Mouse (Mus musculus): ENCODE results near the gene Slc4a11.
"Not testable (repeated sequence)": the region's sequence is repeated elsewhere in the genome, so short reads cannot be mapped to it uniquely, and the experiment has no call there.

Slc4a11 gene

DNA sequence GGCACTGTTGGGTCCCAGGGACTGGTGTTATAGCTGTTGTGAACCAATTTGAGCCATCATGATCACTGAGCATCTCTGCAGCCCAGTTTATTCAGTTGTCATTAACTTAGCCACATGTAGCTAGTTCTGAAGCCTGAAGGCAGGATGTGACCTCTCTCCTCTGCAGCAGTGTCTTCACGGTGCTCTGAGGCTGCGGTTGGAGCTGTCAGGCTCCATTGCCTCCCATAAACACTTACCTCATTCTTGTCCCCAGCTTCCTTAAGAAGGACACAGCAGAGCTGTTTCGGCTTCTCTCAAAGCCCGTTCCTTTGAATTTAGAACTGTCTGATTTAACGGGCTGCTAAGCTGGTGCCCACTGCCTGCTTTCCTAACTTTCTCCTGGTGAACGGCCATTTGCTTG lies 17.4 kb downstream of the Slc4a11 start:
- in situ Hi-C loops (cut with MboI, MseI): loop anchor here (5.0 kb wide), 1 partner anchor 52 kb away; no protein-coding TSS in a partner anchor

DNA sequence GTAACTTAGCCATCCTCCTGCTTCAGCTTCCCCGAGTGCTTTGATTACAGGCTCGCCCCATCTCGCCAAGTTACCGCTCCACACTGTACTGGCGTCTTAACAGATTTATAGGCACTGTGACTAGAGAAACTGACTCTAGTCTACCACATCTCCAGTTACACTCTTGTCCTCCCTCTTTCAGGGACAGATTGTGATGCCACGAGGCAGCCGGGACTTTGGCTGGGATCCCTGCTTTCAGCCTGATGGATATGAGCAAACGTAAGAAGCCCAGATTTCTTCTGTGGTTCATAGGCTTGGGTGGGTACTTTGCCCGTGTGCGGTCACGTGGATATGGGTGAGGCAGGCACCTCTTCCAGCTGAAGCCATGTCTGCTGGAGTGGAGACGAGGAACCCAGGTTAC lies 18.2 kb downstream of the Slc4a11 start:
- in situ Hi-C loops (cut with MboI, MseI): loop anchor here (5.0 kb wide), 1 partner anchor 53 kb away; no protein-coding TSS in a partner anchor

DNA sequence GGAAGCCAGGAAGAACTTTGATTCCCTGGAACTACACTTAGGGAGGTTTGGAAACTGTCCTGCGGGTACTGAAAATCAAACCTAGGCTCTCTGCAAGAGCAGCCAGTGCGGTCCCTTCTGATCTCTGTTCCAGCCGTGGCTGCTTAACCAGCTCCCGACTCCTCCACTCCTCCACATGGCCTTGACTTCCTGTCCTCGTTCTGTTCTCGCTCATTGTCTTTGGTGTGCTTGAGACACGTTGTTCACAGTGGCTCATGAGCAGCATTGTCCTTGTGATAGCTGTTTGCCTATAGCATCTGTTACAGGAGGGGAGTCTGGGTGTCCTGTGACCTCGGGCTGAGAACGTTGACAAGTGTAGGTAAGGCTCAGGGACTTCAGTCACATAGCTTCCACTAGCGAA lies 20.1 kb downstream of the Slc4a11 start:
- in situ Hi-C loops (cut with MboI, MseI): loop anchor here (5.0 kb wide), 1 partner anchor 55 kb away; no protein-coding TSS in a partner anchor

DNA sequence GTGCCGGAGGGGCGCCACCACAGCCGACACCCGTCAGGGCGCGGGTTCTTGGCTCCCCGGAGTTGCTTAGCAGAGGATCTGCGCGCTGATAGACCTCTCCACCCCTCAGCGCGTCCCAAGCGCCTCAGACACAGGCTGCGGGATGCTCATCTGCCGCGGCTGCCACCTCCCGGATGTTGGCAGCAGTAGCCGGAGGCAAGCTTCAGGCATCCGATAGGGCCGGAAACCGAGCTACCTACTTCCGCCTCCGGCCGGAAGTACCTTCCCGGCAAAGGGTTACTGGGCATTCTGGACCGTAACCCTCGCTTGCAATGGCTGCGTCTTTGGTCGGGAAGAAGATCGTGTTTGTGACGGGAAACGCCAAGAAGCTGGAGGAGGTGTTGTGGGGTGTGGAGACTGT lies 29.8 kb downstream of the Slc4a11 start, which contains the start of gene Itpa:
Gene Itpa, plus strand, starts transcription at position 52 of the 400 bp plus-strand sequence.
- in situ Hi-C loops (cut with MboI, MseI): no loop called here

DNA sequence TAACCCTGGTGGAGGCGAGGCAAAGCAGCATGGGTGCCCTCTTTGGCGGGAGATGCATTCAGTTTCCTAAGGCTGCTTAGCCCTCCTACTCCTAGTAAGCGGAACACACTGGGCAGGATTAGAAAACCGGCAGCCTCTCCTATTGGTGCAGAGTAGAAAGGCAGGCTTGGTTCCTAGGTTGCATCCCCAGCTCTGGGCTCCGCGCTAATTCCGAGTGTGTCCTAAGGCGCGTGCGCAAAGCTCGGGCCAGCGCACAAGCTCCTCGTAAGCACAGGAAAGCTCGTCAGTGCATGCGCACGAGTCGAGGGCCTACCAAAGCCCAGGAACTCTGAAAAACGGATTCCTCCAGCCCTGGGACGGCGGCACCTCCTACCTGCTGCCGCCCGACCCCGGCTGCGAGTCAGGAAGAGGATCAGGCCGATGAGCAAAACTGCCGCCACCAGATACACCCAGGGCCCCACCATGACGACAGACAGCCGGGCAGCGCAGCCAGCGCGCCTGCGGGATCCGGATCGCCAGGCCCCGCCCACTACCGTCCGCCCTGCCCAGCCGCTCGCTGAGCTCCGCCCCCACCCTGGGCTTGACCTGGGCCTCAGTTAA lies 33.1 kb downstream of the Slc4a11 start, which contains the start of gene Ddrgk1:
Gene Ddrgk1, minus strand, starts transcription at position 558 of the 600 bp plus-strand sequence.
- in situ Hi-C loops (cut with MboI, MseI): no loop called here

DNA sequence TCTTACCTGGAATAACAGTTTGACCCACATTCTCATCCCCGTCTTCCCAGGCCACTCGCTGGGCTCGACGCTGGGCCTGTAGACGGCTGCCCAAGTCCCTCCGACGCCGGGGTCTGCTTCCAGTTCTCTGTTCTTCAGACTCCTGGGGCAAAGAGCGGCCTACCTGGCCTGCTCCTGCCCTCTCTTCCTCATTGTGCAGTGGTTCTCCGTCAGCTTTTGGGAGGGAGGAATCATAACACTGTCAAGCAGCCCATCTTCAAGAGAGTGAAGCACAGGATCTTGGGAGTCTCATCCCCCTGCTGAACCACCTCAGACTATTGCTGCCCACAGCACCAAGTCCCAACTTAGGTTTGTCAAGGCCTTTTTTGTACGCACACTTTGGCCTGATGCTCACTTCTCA lies 34.0 kb downstream of the Slc4a11 start:
- in situ Hi-C loops (cut with MboI, MseI): no loop called here

DNA sequence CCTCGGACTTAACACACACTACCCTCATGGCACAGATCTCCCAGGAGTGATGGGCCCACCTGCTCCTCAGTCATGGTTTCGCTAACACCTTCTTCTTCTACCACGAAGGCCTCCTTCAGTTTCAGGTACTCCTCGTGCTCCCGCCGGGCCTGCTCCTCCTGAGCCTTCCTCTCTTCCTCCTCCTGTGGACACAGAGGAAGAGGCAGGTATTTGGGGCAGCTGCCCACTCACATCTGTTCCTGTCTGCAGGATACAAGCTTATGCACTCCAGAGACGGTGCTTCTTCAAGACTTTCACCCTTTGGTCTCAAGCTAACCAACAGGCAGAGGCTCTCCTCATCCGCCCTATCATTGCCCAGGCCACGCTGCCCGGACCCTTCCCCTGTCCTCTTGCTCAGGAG lies 38.8 kb downstream of the Slc4a11 start:
- in situ Hi-C loops (cut with MboI, MseI): no loop called here

DNA sequence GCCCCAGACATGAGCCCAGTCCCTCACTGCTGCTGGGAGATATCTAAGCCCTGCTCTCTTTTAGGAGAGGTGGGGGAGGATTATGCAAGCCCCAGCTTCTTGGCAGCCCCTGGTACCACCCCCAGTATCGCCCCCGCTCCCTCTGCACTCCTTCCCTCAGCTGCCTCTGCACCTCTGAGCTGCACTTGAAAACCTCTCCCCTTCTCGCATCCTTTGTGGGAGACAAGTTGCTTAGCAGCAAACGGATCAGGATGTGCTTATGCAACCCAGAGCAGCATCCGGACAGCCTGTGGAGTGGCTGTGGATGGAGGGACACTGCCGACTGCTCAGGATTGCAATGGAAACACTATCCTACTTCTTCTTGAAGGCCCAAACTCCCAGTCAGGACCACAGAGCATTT lies 39.8 kb downstream of the Slc4a11 start:
- in situ Hi-C loops (cut with MboI, MseI): no loop called here

DNA sequence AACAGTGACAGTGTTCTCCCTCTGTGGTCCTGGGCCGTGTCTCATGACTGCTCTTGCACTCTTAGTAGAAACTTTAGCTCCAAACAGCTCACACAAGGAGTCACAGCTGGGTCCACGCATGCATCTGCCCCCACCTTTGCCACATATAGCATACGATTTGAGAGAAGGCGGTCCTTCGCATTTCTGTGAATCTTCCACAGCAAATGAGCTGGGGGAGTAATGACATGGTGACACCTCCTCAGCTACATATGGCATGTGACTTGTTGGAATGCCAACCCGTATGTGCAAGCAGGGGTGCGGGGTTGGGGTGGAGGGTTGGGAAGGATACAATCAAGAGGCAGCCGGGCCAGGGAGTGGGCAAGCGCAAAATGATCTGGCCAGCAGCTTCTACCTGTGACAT lies 40.8 kb downstream of the Slc4a11 start:
- in situ Hi-C loops (cut with MboI, MseI): no loop called here

DNA sequence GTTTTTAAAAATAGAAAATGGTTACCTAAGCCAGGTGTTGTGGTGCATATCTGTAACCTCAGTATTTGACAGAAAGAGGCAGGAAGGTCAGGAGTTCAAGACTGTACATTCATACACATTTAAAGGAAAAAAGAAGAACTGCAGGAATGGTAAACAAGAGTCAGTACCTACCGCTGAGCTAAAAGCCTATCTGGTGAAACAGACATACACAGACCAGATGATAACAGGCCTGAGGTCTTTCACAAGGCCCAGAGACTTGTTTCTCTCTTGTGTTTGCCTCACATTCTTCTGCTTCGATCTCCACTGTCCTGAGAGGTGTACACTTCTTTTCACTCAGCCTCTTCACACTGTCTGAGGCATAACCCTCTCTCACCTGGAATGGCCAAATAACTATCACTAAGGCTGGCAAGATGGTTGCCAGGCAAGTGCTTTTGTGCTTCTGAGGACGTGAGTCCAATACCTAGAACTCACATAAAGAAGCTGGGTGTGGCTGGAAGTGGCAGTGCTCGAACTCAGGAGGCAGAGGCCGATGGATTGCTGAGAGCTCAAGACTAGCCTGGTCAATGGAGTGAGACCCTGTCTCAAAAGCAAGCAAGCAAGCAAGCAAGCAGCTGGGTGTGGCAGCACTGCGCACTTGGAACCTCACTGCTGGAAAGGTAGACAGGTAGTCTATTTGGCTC lies 41.5 kb downstream of the Slc4a11 start:
- in situ Hi-C loops (cut with MboI, MseI): no loop called here

DNA sequence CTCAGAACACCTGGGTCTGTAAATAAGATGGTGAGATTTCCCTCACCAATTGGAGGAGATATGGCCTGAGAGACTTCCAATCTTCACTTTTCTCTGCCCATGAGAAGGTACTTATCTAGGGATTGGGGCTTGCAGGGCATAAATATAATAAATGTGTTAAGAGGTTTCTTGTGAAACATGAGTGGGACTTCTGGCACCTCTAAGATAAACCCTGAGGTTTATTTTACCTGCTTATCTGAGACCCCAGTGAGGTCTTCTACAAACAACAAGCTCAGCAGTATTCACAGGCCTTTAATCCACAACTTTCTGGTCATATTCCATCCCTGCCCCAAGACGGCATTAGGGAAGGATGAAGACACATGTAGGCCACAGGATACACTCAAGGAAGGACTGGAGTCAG lies 43.6 kb downstream of the Slc4a11 start:
- in situ Hi-C loops (cut with MboI, MseI): no loop called here

DNA sequence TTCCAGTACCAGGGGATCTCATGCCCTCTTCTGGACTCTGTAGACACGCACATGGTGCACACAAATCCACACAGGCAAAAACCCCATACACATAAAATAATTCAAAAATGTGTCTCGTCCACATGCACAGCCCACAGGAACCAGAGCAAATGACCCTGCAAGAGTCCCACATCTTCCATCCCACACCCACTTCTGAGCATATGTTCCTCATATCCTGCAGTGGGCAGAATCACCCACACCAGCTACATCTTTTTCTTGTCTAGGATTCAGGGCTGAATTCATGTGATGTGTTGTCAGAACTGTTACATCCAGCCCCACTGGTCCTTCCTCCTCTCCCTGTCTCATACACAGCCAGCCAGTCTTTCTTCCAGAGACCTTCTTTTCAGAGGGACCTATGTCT lies 44.0 kb downstream of the Slc4a11 start:
- in situ Hi-C loops (cut with MboI, MseI): no loop called here

DNA sequence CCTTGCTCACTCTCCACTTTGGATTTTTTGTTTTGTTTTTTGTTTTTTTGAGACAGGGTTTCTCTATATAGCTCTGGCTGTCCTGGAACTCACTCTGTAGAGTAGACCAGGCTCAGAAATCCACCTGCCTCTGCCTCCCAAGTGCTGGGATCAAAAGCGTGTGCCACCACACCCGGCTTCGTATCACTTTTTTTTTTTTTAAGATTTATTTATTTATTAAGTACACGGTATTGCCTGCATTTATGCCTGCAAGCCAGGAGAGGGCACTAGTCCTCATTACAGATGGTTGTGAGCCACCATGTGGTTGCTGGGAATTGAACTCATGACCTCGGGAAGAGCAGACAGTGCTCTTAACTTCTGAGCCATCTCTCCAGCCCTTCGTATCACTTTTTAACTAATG lies 48.3 kb downstream of the Slc4a11 start:
- in situ Hi-C loops (cut with MboI, MseI): not testable (repeated sequence)

DNA sequence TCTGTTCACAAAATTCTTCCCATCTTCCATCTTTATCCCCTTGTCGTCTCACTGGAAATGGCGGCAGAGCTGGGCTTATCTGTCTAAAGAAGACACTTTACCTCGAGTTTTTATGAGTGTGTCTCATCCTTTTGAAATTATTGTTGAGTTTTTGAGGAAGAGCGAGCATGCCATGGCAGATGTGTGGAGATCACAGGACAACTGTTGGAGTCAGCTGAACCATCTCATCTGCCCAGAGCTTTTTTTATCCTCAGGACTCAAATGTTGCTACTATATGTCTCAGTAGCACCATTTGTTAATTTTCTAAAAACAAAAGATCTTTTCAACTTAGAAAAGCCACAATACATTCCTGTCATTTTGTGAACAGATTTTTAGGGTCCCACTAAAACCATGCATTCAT lies 52.1 kb downstream of the Slc4a11 start:
- in situ Hi-C loops (cut with MboI, MseI): no loop called here

DNA sequence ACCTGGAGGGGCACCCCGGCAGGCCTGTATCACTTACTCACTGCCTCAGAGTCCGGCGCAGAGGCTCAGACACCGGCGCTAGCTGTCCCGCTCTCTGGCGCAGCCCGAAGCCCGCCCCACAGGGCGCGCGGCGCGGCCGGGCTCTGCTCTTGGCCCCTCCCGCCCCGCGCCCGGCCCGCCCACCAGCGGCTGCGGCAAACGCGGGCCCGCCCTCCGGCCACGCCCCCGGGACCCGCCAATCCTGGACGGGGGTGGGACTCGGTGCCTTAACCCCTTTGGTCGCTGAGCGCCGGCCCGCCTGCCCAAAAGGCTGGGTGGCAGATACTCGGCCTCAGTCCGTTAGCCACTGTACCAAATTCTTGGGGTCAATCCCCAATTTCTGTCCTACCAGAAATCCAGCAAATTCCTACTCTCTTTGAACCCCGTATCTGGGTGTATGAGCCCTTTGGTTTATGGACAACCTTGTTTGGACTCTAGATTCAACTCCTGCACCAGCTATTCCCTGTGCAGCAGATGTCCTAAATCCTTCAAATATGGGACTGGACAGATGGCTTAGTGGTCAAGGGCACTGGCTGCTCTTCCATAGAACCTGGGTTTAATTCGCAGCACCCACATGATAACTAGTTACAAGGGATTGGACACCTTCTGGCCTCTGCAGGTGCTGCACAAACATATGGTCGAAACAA lies 54.5 kb downstream of the Slc4a11 start, which contains the start of gene Lzts3:
Gene Lzts3, minus strand, starts transcription at position 120 of the 686 bp plus-strand sequence.
- in situ Hi-C loops (cut with MboI, MseI): no loop called here

DNA sequence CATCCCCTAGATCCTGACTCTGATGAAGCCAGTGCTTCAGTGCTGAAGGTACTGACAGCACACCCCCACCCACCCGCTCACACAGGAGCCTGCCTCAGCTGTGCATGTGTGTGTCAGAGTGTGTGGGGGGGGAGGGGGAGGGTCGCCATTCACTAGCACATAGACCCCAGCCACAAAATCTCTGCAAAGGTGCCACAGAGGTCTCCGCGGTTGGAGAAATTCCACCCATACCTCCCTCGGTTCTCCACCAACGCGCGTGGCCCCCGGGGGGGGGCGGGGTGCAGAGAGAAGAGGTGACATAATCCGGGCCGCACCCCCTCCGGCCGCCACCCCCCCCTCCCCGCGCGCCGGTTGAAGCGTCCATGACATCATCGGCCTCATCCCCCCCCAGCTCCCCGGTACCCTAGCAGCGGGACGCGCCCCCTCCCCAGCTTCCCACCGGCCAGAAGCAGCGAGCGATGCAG lies 55.1 kb downstream of the Slc4a11 start:
- in situ Hi-C loops (cut with MboI, MseI): no loop called here

DNA sequence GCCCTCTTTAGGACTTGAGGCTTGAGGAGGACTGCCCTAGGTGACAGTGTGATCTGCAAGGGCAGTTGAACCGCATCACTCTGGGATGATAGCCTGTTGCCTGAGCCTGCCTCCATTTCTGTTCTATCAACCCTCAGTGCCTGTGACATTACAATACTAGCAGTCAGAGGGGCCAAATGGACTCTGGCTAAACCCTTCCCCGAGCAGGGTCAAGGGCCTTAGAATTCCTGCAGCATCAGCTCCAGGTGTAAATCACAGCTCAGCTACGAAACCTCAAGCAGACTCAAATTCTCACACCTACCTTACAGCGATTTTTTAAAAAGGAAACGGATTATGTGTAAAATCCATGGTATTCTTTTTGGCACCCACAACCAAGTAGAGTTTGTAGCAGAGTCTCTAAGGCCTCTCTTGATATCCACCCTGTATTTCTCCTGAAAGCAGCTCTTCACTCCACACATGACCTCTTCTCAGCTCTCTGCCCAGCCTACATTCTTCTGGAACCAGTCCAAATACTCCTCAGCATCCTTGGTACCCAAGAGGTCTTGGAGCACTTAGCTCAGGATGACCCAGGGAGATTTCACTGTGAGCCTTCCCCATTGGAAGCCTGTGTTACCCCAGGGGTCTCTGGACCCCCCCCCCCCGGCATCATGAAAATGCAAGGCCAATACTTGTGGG lies 55.8 kb downstream of the Slc4a11 start:
- in situ Hi-C loops (cut with MboI, MseI): no loop called here

DNA sequence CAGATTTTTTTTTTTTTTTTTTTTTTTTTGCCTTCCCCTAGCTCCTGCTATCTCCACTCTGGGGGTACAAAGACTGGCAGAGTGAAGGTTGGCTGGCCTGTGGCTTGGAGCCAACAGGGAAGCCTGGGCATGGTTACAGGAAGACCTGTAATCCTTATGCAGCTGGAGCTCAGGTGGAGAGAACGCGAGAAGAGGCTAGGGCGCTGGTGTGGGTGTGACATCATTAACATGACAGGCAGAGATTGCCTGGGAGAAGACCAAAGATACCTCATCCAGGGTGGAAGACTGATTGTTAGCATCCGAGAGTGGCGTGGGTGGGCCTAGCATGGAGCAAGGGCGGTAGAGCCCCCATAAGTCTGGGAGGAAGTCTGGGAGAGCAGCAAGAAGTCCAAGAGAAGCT lies 58.0 kb downstream of the Slc4a11 start:
- in situ Hi-C loops (cut with MboI, MseI): no loop called here

DNA sequence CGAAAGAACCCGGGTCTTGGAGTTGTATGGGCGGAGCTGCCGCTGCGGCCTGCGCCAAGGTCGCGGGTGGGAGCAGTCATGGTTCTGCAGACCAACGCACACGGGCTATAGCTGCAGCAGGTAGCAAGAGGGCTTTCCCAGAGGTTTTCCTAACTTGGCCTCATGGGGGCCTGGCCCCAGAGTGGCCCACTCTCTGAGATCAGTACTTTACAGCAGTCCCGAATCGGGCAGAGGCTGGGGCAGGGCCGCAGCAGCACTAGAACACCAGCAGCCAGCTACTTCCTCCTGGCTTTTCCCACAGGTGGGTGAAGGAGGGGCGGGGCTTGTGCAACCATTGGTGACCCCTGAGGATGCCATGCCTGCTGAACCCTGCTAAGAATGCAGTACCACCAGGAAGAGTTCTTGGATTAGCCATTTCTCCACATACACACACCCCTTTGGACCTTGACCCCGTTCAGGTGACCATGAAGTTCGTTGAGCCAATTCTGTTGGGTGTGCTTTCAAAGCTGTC lies 59.2 kb downstream of the Slc4a11 start:
- in situ Hi-C loops (cut with MboI, MseI): no loop called here

DNA sequence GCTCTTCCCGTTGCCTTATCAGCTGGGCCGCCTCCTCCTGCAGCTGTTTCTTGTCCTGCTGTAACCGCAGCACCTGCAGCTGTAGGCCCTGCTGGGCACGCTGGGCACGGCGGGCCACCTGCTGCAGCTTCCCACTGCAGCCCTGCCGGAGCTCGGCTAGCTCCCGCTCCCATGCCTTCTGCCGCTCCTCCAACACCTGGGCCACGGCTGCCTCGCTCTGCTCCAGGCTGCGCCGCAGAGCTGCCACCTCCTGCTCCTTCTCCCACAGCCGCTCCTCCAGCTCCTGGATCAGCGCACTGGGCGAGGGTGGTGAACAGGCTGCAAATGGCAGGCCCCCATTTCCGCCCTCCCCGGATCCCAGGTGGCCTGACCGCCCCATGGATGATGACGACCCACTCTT lies 61.5 kb downstream of the Slc4a11 start:
- in situ Hi-C loops (cut with MboI, MseI): no loop called here

DNA sequence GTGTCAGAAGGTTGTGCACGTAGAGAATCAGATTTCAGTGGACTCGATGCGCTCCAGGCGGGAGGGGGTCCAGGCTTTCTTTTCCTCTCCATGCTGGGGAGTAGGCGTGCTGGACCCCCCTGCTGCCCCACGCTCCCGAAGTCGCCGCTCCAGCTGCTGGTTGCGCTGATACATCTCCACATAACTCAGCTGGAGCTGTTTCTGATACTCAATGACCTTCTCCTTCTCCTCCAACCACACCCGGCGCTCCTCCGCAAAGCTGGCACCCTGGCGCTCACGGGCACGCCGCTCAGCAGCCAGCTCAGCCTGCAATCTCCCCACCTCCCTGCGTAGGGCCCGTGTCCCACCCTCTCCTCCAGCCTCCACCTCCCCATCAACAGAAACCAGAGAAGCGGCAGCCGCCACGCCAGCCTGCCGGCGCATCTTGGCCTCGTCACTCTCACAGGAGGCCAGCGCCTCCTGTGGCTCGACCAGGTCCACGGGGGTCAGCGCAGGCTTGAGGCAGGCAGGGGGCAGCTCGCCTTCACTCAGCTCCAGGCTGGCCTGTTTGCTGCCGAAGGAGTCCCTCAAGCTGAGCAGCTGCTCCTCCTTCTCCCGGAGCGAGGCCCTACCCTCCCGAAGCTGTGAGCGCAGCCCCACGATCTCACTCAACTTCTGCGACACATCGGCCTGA lies 62.4 kb downstream of the Slc4a11 start:
- in situ Hi-C loops (cut with MboI, MseI): no loop called here
